Mouse (Mus musculus) hindbrain, embryonic 10.5 days (tissue): ENCODE measurements around the gene Sst. TPM values are rescaled to one million over a fixed set of nuclear protein-coding genes. Genes with fewer than 3 reads are reported as not detected.

ENCODE experiments used
- DNase-seq: peaks from one replicate; pipeline ENCODE4 v3.0.0-alpha.2; 2017; ENCODE audit warnings: low spot score
- H3K27ac ChIP-seq: fragments of 300-500 bp; sonication (generic); 2 replicates; pipeline ENCODE4 v1.5.1; 2016; ENCODE audit warnings: mild to moderate bottlenecking, moderate library complexity
- H3K27me3 ChIP-seq: fragments of 300-500 bp; sonication (generic); 2 replicates; pipeline ENCODE4 v1.6.1; 2016; ENCODE audit warnings: mild to moderate bottlenecking; ENCODE audit not compliant: poor library complexity, insufficient read depth, severe bottlenecking
- H3K36me3 ChIP-seq: fragments of 300-500 bp; sonication (generic); 2 replicates; pipeline ENCODE4 v1.6.1; 2016; ENCODE audit warnings: mild to moderate bottlenecking, moderate library complexity
- H3K4me1 ChIP-seq: fragments of 300-500 bp; sonication (generic); replicated peaks from 2 replicates; pipeline ENCODE4 v1.6.1; 2016; ENCODE audit warnings: mild to moderate bottlenecking
- H3K4me3 ChIP-seq: fragments of 300-500 bp; sonication (generic); 2 replicates; pipeline ENCODE4 v1.5.1; 2016; ENCODE audit warnings: mild to moderate bottlenecking, moderate library complexity
- H3K9me3 ChIP-seq: fragments of 300-500 bp; sonication (generic); 2 replicates; pipeline ENCODE4 v1.6.1; 2016; ENCODE audit warnings: mild to moderate bottlenecking, moderate library complexity
- WGBS: fragments of 180-500 bp; shearing (Covaris S2); methylation state at CpG from one replicate; pipeline ENCODE4 v1.1.7; 2016; 5-methylcytosine and 5-hydroxymethylcytosine counted together
- polyA plus RNA-seq: library from polyadenylated mRNA; unstranded; fragments of >200 nt; fragmentation: Nextera tagmentation; extraction: Ambion mirVana; gene quantifications from 2 replicates; pipeline ENCODE4 v1.2.1, GENCODE M21; 2016

The Sst gene
- polyA plus RNA-seq, 1 experiment from 2014 or later = 101 TPM

DNA sequence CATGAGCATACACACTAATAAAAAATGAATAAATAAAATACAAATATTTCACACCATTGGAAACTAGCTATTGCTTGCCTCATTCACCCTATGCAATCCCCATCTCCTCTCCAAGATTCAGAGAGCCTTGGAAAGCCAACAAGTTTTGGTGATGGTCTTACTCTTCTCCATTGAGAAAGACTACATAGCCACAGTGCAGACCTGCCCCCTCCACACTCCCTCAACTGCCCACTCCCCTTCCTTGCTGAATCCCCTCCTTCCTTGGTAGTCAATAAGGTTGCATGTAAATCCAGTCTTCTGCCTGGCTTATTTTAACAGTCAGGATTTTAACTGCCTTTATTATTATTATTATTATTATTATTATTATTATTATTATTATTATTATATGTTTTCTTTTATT is 41.6 kb downstream of the Sst start:
- DNase-seq = no peak
- no peak overlapping the region for H3K4me3 ChIP-seq
- no peaks in the 10 kb centered on the region for H3K4me1 ChIP-seq
- no peak overlapping the region for H3K27ac ChIP-seq
- H3K27me3 ChIP-seq = no peaks in the 10 kb centered on the region
- no peaks in the 10 kb centered on the region for H3K36me3 ChIP-seq
- H3K9me3 ChIP-seq = no peaks in the 10 kb centered on the region

DNA sequence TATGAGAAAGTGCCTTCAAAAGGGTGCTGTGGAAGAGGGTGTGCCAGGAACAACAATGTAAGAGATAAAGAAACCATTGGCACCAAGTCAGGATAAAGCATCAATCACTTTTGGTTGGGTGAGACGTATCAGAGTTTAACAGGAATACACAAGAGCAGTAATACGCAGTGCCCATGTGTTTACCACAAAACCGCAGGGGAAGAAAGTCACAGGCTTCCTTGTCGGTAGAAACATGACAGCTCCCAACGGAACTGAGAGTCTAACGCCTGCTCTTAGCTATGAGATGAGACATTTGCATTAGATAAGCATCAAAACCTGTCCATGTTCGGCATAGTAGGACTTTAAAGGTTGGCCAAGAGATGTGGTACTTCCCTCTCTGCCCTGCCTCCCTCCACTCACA is 46.1 kb downstream of the Sst start:
- no peak overlapping the region for H3K4me3 ChIP-seq
- H3K4me1 ChIP-seq = peaks cover 7% of the 10 kb centered on the region; the same call in 1 of the 2 replicates
- H3K27me3 ChIP-seq = no peaks in the 10 kb centered on the region
- 92% methylated on average over 7 of the region's 7 CpGs for WGBS
- no peaks in the 10 kb centered on the region for H3K9me3 ChIP-seq
- H3K27ac ChIP-seq = no peak overlapping the region
- DNase-seq = no peak
- no peaks in the 10 kb centered on the region for H3K36me3 ChIP-seq

DNA sequence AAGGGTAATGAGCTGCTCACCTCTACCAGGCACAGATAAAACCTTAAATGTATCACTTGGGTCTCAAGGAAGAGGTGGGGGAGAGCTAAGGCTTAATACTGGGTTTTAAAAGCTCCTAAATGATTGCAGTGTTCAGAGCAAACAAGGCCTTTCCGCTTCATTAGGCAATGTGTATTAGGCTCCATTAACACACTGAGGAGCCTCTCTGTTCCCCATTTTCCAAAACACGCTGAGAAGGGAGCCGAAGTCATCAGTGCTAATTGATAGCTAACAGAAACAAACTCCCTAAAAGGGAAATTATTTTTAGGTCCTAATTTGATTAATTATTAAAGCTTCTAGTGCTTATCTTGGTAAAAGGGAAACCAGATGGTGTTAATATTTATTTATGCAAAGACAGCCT is 48.1 kb downstream of the Sst start:
- DNase-seq = no peak
- no peak overlapping the region for H3K4me3 ChIP-seq
- no peaks in the 10 kb centered on the region for H3K36me3 ChIP-seq
- WGBS = 66% methylated on average over 3 of the region's 3 CpGs
- no peaks in the 10 kb centered on the region for H3K9me3 ChIP-seq
- no peak overlapping the region for H3K27ac ChIP-seq
- H3K27me3 ChIP-seq = no peaks in the 10 kb centered on the region
- H3K4me1 ChIP-seq = peaks cover 14% of the 10 kb centered on the region; the same call in 1 of the 2 replicates

Other genes starting within 250 kb of the Sst start
- not detected in 2 replicates for gene Rtp2, start 41.4 kb upstream of the Sst start, polyA plus RNA-seq
- not detected in 2 replicates for gene Gm37419, start 97.5 kb upstream of the Sst start, polyA plus RNA-seq
- gene Bcl6, start 97.9 kb upstream of the Sst start, polyA plus RNA-seq = 0.16 and 0.19 TPM in 2 replicates